Mouse (Mus musculus): Measurements from ENCODE around the gene Vmn1r224. TPM values are rescaled to one million over a fixed set of nuclear protein-coding genes. Genes with fewer than 3 reads are reported as not detected.

The Vmn1r224 gene
- polyA plus RNA-seq (2014; fragmentation: Illumina TruSeq; extraction: RNeasy Lipid Tissue Mini Kit (QIAGEN cat#74804); ENCODE audit: low read depth, low replicate concordance): 2.2 TPM

DNA sequence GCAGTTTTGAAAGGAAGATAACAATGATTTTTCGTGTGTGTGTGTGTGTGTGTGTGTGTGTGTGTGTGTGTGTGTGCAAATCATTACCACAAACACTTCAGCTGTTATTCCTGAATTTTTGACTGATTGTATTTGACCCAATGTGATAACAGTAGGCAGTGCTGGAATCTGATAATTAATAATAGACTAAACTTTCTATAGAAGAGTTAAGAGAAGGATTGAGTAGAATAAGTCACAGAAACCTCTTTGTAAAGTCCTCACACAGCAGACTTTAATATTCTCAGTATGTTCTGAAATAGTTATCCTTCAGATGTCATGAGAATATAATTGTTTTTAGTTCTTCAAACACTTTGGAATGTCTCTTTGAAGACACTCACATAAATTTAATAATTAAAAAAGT lies at the start of gene Vmn1r224:
TSS of gene Vmn1r224 (plus strand) at position 301 of the 400 bp plus-strand sequence.

Other genes starting within 250 kb of the Vmn1r224 start
- not detected for gene Fpr-rs6, start 231.0 kb upstream of the Vmn1r224 start, polyA plus RNA-seq (2014; fragmentation: Illumina TruSeq; extraction: RNeasy Lipid Tissue Mini Kit (QIAGEN cat#74804); ENCODE audit: low read depth, low replicate concordance)
- not detected for gene Vmn2r105, start 179.1 kb upstream of the Vmn1r224 start, polyA plus RNA-seq (2014; fragmentation: Illumina TruSeq; extraction: RNeasy Lipid Tissue Mini Kit (QIAGEN cat#74804); ENCODE audit: low read depth, low replicate concordance)
- not detected for gene Vmn2r106, start 128.6 kb upstream of the Vmn1r224 start, polyA plus RNA-seq (2014; fragmentation: Illumina TruSeq; extraction: RNeasy Lipid Tissue Mini Kit (QIAGEN cat#74804); ENCODE audit: low read depth, low replicate concordance)
- gene Vmn2r107, start 68.9 kb upstream of the Vmn1r224 start, polyA plus RNA-seq (2014; fragmentation: Illumina TruSeq; extraction: RNeasy Lipid Tissue Mini Kit (QIAGEN cat#74804); ENCODE audit: low read depth, low replicate concordance): 0.91 TPM
- gene Vmn2r108, start 67.2 kb downstream of the Vmn1r224 start, polyA plus RNA-seq (2014; fragmentation: Illumina TruSeq; extraction: RNeasy Lipid Tissue Mini Kit (QIAGEN cat#74804); ENCODE audit: low read depth, low replicate concordance): not detected
- gene Vmn1r225, start 84.0 kb downstream of the Vmn1r224 start, polyA plus RNA-seq (2014; fragmentation: Illumina TruSeq; extraction: RNeasy Lipid Tissue Mini Kit (QIAGEN cat#74804); ENCODE audit: low read depth, low replicate concordance): not detected
- not detected for gene Vmn2r109, start 150.6 kb downstream of the Vmn1r224 start, polyA plus RNA-seq (2014; fragmentation: Illumina TruSeq; extraction: RNeasy Lipid Tissue Mini Kit (QIAGEN cat#74804); ENCODE audit: low read depth, low replicate concordance)
- gene Vmn2r110, start 182.3 kb downstream of the Vmn1r224 start, polyA plus RNA-seq (2014; fragmentation: Illumina TruSeq; extraction: RNeasy Lipid Tissue Mini Kit (QIAGEN cat#74804); ENCODE audit: low read depth, low replicate concordance): 0.01 TPM
- not detected for gene Fpr-rs3, start 210.7 kb downstream of the Vmn1r224 start, polyA plus RNA-seq (2014; fragmentation: Illumina TruSeq; extraction: RNeasy Lipid Tissue Mini Kit (QIAGEN cat#74804); ENCODE audit: low read depth, low replicate concordance)

Measured in testis, adult 10 weeks (tissue).